Mouse (Mus musculus) heart, embryonic 14.5 days (tissue): ENCODE results near the gene Rarb. TPM values are rescaled to one million over a fixed set of nuclear protein-coding genes. Genes with fewer than 3 reads are reported as not detected.

Experiments used
- ATAC-seq: fragments of 200-750 bp; cut with Nextera tagmentation; 2 replicates; pipeline ENCODE4 v1.8.0; 2017; ENCODE audit warnings: low read depth, moderate TSS enrichment; ENCODE audit not compliant: insufficient number of reproducible peaks, insufficient read depth, low FRiP score
- H3K27ac ChIP-seq, 2 experiments: fragments of 200-500 bp in 1 of 2; fragments of 300-500 bp in 1 of 2; sonication (generic) in 1 of 2; replicated peaks in 1 of 2; 2 replicates each; pipeline ENCODE4 v1.5.1; 2012 to 2014; ENCODE audit warnings: low read depth in 2 of 2, low read length in 2 of 2, control low read depth in 1 of 2, mild to moderate bottlenecking in 1 of 2, mixed read lengths in 1 of 2; ENCODE audit not compliant: control insufficient read depth in 1 of 2, insufficient read depth in 1 of 2
- H3K27me3 ChIP-seq: fragments of 300-500 bp; sonication (generic); 2 replicates; pipeline ENCODE4 v1.6.1; 2014; ENCODE audit warnings: mild to moderate bottlenecking, low read length, control low read depth; ENCODE audit not compliant: control insufficient read depth, insufficient read depth
- H3K36me3 ChIP-seq: fragments of 300-500 bp; sonication (generic); 2 replicates; pipeline ENCODE4 v1.6.1; 2014; ENCODE audit warnings: mild to moderate bottlenecking, control low read depth, low read length, mixed read lengths; ENCODE audit not compliant: control insufficient read depth, insufficient read depth
- H3K4me1 ChIP-seq, 2 experiments: fragments of 200-500 bp in 1 of 2; fragments of 300-500 bp in 1 of 2; sonication (generic) in 1 of 2; 2 replicates each; pipeline ENCODE4 v1.6.1; 2012 to 2014; ENCODE audit warnings: low read length in 2 of 2, control low read depth in 1 of 2, mixed read lengths in 1 of 2; ENCODE audit not compliant: control insufficient read depth in 2 of 2, insufficient read depth in 2 of 2
- H3K4me2 ChIP-seq: fragments of 300-500 bp; sonication (generic); 2 replicates; pipeline ENCODE4 v1.6.1; 2014; ENCODE audit warnings: mild to moderate bottlenecking, low read length
- H3K4me3 ChIP-seq, 2 experiments: fragments of 200-500 bp in 1 of 2; fragments of 300-500 bp in 1 of 2; sonication (generic) in 1 of 2; 2 replicates each; pipeline ENCODE4 v1.5.1; 2012 to 2014; ENCODE audit warnings: low read length in 2 of 2, mild to moderate bottlenecking in 2 of 2, control low read depth in 1 of 2, low read depth in 1 of 2, moderate library complexity in 1 of 2; ENCODE audit not compliant: control insufficient read depth in 1 of 2, insufficient read depth in 1 of 2
- H3K9ac ChIP-seq: fragments of 300-500 bp; sonication (generic); 2 replicates; pipeline ENCODE4 v1.6.1; 2014; ENCODE audit warnings: mild to moderate bottlenecking, low read length
- H3K9me3 ChIP-seq: fragments of 300-500 bp; sonication (generic); 2 replicates; pipeline ENCODE4 v1.6.1; 2016; ENCODE audit warnings: low read length, control low read depth; ENCODE audit not compliant: control insufficient read depth
- WGBS: fragments of 180-500 bp; shearing (Covaris S2); extraction: QIAGEN DNeasy Blood & Tissue Kit; methylation state at CpG from one replicate; pipeline ENCODE4 v1.1.7; 2014; 5-methylcytosine and 5-hydroxymethylcytosine counted together
- polyA plus RNA-seq: library from polyadenylated mRNA; unstranded; fragments of >200 nt; fragmentation: Nextera tagmentation; extraction: Ambion mirVana; gene quantifications from 2 replicates; pipeline ENCODE4 v1.2.1, GENCODE M21; 2014

Gene Rarb
- polyA plus RNA-seq, 1 experiment from 2014 or later: 14.5 TPM

DNA sequence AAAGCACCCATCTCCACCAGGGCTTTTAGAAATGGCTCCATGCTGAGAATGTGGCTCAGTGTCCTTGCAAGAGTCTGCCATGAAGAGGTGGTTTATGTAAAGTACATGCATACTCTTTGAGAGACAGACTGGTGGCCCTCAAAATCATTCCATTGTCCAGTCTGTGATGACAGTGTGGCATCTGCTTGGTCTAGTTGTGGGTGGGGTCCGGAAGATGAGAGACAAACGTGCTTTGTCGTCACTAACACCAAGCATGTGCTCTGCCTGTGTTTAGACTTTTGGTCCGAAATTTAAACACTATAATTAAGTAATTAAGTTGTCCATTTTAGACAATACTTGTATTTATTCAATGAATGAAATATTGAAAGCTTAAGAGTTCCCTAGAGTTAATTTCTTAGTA is 404.8 kb downstream of the Rarb start:
- ATAC-seq: no peak
- peaks cover 68% of the 10 kb centered on the region for H3K36me3 ChIP-seq

DNA sequence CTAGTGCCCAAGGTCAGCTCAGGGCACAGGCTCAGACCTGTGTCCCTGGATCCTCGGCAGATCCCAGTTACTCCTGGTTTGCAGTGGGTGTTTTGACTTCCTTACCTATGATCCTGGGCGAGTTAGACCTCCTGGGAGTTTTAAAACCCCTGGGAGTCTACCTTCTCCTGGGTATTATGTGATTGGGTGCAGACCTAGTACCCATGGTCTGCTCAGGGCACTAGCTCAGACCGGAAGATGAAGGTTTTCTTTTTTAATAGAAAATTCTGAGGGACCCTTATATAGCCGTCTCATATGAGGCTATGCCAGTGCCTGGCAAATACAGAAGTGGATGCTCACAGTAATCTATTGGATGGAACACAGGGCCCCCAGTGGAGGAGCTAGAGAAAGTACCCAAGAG is 413.8 kb downstream of the Rarb start:
- H3K9ac ChIP-seq: no peak overlapping the region
- H3K4me1 ChIP-seq: no peaks in the 10 kb centered on the region
- H3K4me2 ChIP-seq: no peak overlapping the region
- H3K27me3 ChIP-seq: no peaks in the 10 kb centered on the region
- no peak for ATAC-seq
- H3K27ac ChIP-seq: no peak overlapping the region
- peaks cover 49% of the 10 kb centered on the region for H3K36me3 ChIP-seq
- WGBS: 90% methylated on average over 4 of the region's 4 CpGs
- H3K4me3 ChIP-seq: no peak overlapping the region
- peaks cover 3% of the 10 kb centered on the region; the same call in 1 of the 2 replicates for H3K9me3 ChIP-seq

More for the DNA sequence above, 404.8 kb downstream of the Rarb start:
- Histone ChIP-seq H3K9me3 (no peaks in the 10 kb centered on the region), H3K27me3 (no peaks in the 10 kb centered on the region), H3K9ac (no peak overlapping the region), H3K27ac (no peak overlapping the region), H3K4me3 (no peak overlapping the region), H3K4me1 (no peaks in the 10 kb centered on the region), H3K4me2 (no peak overlapping the region)
- 92% methylated on average over 4 of the region's 4 CpGs for WGBS

DNA sequence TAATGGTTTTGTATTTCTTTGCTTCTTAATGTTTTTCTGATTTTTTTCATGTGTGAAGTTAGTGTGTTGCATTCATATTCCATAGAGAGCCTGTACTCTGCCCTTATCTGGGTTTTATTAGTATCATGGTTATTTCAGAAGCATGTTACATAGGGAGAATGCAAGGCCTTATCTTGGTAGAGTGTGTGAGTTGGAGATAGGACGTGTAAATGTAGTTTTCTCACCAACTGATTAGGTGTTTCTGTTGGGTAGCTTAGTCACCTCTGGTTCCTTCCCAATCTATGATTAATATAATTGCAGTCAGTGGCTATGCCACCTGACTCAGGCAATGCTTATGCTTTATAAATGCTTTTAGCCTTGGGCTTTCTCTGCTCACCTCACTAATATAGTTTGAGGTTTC is 434.2 kb downstream of the Rarb start:
- H3K27ac ChIP-seq: no peak overlapping the region
- H3K4me1 ChIP-seq: peaks cover 0 to 7% of the 10 kb centered on the region in 2 experiments; a peak in 2 of 4 replicates
- ATAC-seq: no peak
- H3K36me3 ChIP-seq: peaks cover 23% of the 10 kb centered on the region
- H3K9ac ChIP-seq: no peak overlapping the region
- no peak overlapping the region for H3K4me3 ChIP-seq
- no peak overlapping the region for H3K4me2 ChIP-seq
- no peaks in the 10 kb centered on the region for H3K27me3 ChIP-seq
- H3K9me3 ChIP-seq: no peaks in the 10 kb centered on the region
- 18% methylated on average over 1 of the region's 1 CpGs for WGBS
